In the genomic region with DNA sequence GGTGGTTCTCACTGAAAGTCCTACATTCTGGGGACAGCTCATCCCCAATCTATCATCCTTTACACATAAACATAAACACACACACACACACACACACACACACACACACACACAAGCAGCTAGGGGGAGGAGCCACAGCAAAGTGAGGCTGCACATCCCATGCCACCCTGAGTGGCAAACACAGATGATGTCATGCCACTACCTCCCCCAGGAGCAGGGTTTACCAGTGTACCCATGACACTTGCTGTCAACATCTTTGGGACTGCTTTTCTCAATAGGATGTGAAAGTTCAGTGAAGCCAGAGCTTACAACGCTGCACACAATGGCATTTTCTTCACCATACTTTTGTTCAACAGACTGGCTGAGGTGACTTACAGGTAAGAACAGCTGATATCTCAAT, we compare ENCODE assay signal across 12 mouse cellular contexts.
"Had no signal": no experiment of that assay in that cellular context is flagged by ENCODE, and none has a peak within 500 bp of the region (broad histone marks: within the 10 kb centered on the region; RNA-seq: fewer than 3 reads in every experiment).

No protein-coding gene starts in this region.

- H3K27me3 ChIP-seq: limb, embryonic 15.5 days; liver, embryonic 12.5 days; megakaryocyte, embryonic 14.5 days; midbrain, embryonic 15.5 days had no signal

- H3K4me3 ChIP-seq: limb, embryonic 15.5 days; liver, embryonic 12.5 days; megakaryocyte, embryonic 14.5 days; midbrain, embryonic 15.5 days had no signal

- H3K27ac ChIP-seq: limb, embryonic 15.5 days; liver, embryonic 12.5 days; macrophage; midbrain, embryonic 15.5 days had no signal

- H3K4me1 ChIP-seq: limb, embryonic 15.5 days; liver, embryonic 12.5 days; midbrain, embryonic 15.5 days had no signal

- H3K9me3 ChIP-seq: limb, embryonic 15.5 days; liver, embryonic 12.5 days; megakaryocyte, embryonic 14.5 days; midbrain, embryonic 15.5 days had no signal

- H3K9ac ChIP-seq: limb, embryonic 15.5 days; liver, embryonic 12.5 days; lung, embryonic 14.5 days; midbrain, embryonic 15.5 days had no signal

- DNase-seq: kidney, adult 18-20 months; kidney, postnatal 14 days; lung, embryonic 14.5 days; lung, postnatal 10 days; thymus, adult 18-20 months; thymus, postnatal 14 days had no signal

- H3K4me2 ChIP-seq: limb, embryonic 15.5 days; liver, embryonic 12.5 days; lung, embryonic 14.5 days; midbrain, embryonic 11.5 days; midbrain, embryonic 15.5 days had no signal

- ATAC-seq: liver, embryonic 12.5 days; midbrain, embryonic 15.5 days had no signal
